Mouse (Mus musculus): ENCODE results near the gene Piezo1. TPM values are rescaled to one million over a fixed set of nuclear protein-coding genes. Genes with fewer than 3 reads are reported as not detected.

The Piezo1 gene
- polyA plus RNA-seq (2015; fragmentation: Nextera tagmentation; extraction: Ambion mirVana): 11.3 and 15.5 TPM in 2 replicates

GRCm38 (mm10) chr8:122551265-122552051 is at the start of gene Piezo1:
Gene Piezo1, minus strand, starts transcription at chr8:122551329.
- peak within 1 kb of the TSS; percentile 82 for H3K4me3 ChIP-seq (ENCODE audit: low read depth, low read length)
- ATAC-seq (ENCODE audit: low read depth): peak; percentile 73
- H3K27me3 ChIP-seq (ENCODE audit: control insufficient read depth, insufficient read depth, low read depth, low read length): no peaks in the 10 kb centered on the region
- peak within 1 kb of the TSS; percentile 91 for H3K9ac ChIP-seq (ENCODE audit: low read depth, low read length)
- H3K4me2 ChIP-seq (ENCODE audit: low read depth, low read length): peak within 1 kb of the TSS; percentile 95
- 10% methylated on average over 45 of the region's 56 CpGs for WGBS (ENCODE audit: insufficient replicate concordance)
- peaks cover 53% of the 10 kb centered on the region for H3K4me1 ChIP-seq (ENCODE audit: control insufficient read depth, low read depth, low read length)
- no peaks in the 10 kb centered on the region for H3K36me3 ChIP-seq (ENCODE audit: control insufficient read depth, insufficient read depth)
- no peaks in the 10 kb centered on the region for H3K9me3 ChIP-seq (replicated peaks; ENCODE audit: control insufficient read depth, low read length)
- H3K27ac ChIP-seq (ENCODE audit: low read length): peak within 1 kb of the TSS; percentile 96

- Histone ChIP-seq H3K27ac (ENCODE audit: low read length) (no peak overlapping the region), H3K36me3 (ENCODE audit: control insufficient read depth, insufficient read depth) (no peaks in the 10 kb centered on the region), H3K9me3 (replicated peaks; ENCODE audit: control insufficient read depth, low read length) (no peaks in the 10 kb centered on the region), H3K9ac (ENCODE audit: low read depth, low read length) (no peak overlapping the region), H3K4me2 (ENCODE audit: low read depth, low read length) (no peak overlapping the region), H3K4me3 (ENCODE audit: low read depth, low read length) (no peak overlapping the region), H3K4me1 (ENCODE audit: control insufficient read depth, low read depth, low read length) (no peaks in the 10 kb centered on the region), H3K27me3 (ENCODE audit: control insufficient read depth, insufficient read depth, low read depth, low read length) (no peaks in the 10 kb centered on the region)
- ATAC-seq (ENCODE audit: low read depth): no peak
- 82% methylated on average over 9 of the region's 9 CpGs for WGBS (ENCODE audit: insufficient replicate concordance)
Measured at GRCm38 (mm10) chr8:122600666-122601065, 49.5 kb upstream of the Piezo1 start.

- 41% methylated on average over 4 of the region's 4 CpGs for WGBS (ENCODE audit: insufficient replicate concordance)
- ATAC-seq (ENCODE audit: low read depth): no peak
- Histone ChIP-seq H3K27ac (ENCODE audit: low read length) (no peak overlapping the region), H3K36me3 (ENCODE audit: control insufficient read depth, insufficient read depth) (no peaks in the 10 kb centered on the region), H3K4me3 (ENCODE audit: low read depth, low read length) (no peak overlapping the region), H3K4me1 (ENCODE audit: control insufficient read depth, low read depth, low read length) (no peaks in the 10 kb centered on the region), H3K27me3 (ENCODE audit: control insufficient read depth, insufficient read depth, low read depth, low read length) (no peaks in the 10 kb centered on the region), H3K9ac (ENCODE audit: low read depth, low read length) (no peak overlapping the region), H3K4me2 (ENCODE audit: low read depth, low read length) (no peak overlapping the region), H3K9me3 (replicated peaks; ENCODE audit: control insufficient read depth, low read length) (no peaks in the 10 kb centered on the region)
Measured at GRCm38 (mm10) chr8:122596031-122596430, 44.9 kb upstream of the Piezo1 start.

GRCm38 (mm10) chr8:122593783-122594507 is 42.8 kb upstream of the Piezo1 start:
- Histone ChIP-seq H3K27me3 (ENCODE audit: control insufficient read depth, insufficient read depth, low read depth, low read length) (no peaks in the 10 kb centered on the region), H3K4me1 (ENCODE audit: control insufficient read depth, low read depth, low read length) (no peaks in the 10 kb centered on the region), H3K9ac (ENCODE audit: low read depth, low read length) (no peak overlapping the region), H3K4me3 (ENCODE audit: low read depth, low read length) (no peak overlapping the region), H3K27ac (ENCODE audit: low read length) (peak overlapping the region; percentile 42), H3K9me3 (replicated peaks; ENCODE audit: control insufficient read depth, low read length) (no peaks in the 10 kb centered on the region), H3K36me3 (ENCODE audit: control insufficient read depth, insufficient read depth) (no peaks in the 10 kb centered on the region), H3K4me2 (ENCODE audit: low read depth, low read length) (no peak overlapping the region)
- 69% methylated on average over 19 of the region's 19 CpGs for WGBS (ENCODE audit: insufficient replicate concordance)
- ATAC-seq (ENCODE audit: low read depth): no peak

- peak; percentile 16; the same call in 1 of the 2 replicates for ATAC-seq (ENCODE audit: low read depth)
- H3K36me3 ChIP-seq (ENCODE audit: control insufficient read depth, insufficient read depth): no peaks in the 10 kb centered on the region
- peak overlapping the region; percentile 42 for H3K27ac ChIP-seq (ENCODE audit: low read length)
- no peak overlapping the region for H3K9ac ChIP-seq (ENCODE audit: low read depth, low read length)
- H3K4me3 ChIP-seq (ENCODE audit: low read depth, low read length): no peak overlapping the region
- WGBS (ENCODE audit: insufficient replicate concordance): 46% methylated on average over 12 of the region's 12 CpGs
- no peaks in the 10 kb centered on the region for H3K4me1 ChIP-seq (ENCODE audit: control insufficient read depth, low read depth, low read length)
- no peaks in the 10 kb centered on the region for H3K9me3 ChIP-seq (replicated peaks; ENCODE audit: control insufficient read depth, low read length)
- H3K4me2 ChIP-seq (ENCODE audit: low read depth, low read length): no peak overlapping the region
- no peaks in the 10 kb centered on the region for H3K27me3 ChIP-seq (ENCODE audit: control insufficient read depth, insufficient read depth, low read depth, low read length)
Measured at GRCm38 (mm10) chr8:122593240-122593639, 42.1 kb upstream of the Piezo1 start.

GRCm38 (mm10) chr8:122586749-122587148 is 35.6 kb upstream of the Piezo1 start:
- no peaks in the 10 kb centered on the region for H3K36me3 ChIP-seq (ENCODE audit: control insufficient read depth, insufficient read depth)
- no peaks in the 10 kb centered on the region for H3K27me3 ChIP-seq (ENCODE audit: control insufficient read depth, insufficient read depth, low read depth, low read length)
- no peak overlapping the region for H3K4me2 ChIP-seq (ENCODE audit: low read depth, low read length)
- H3K9me3 ChIP-seq (replicated peaks; ENCODE audit: control insufficient read depth, low read length): no peaks in the 10 kb centered on the region
- H3K4me1 ChIP-seq (ENCODE audit: control insufficient read depth, low read depth, low read length): peaks cover 5% of the 10 kb centered on the region
- H3K27ac ChIP-seq (ENCODE audit: low read length): no peak overlapping the region
- H3K9ac ChIP-seq (ENCODE audit: low read depth, low read length): no peak overlapping the region
- ATAC-seq (ENCODE audit: low read depth): no peak
- 70% methylated on average over 9 of the region's 10 CpGs for WGBS (ENCODE audit: insufficient replicate concordance)
- no peak overlapping the region for H3K4me3 ChIP-seq (ENCODE audit: low read depth, low read length)

- Histone ChIP-seq H3K36me3 (ENCODE audit: control insufficient read depth, insufficient read depth) (no peaks in the 10 kb centered on the region), H3K9me3 (replicated peaks; ENCODE audit: control insufficient read depth, low read length) (no peaks in the 10 kb centered on the region), H3K4me3 (ENCODE audit: low read depth, low read length) (no peak overlapping the region), H3K4me2 (ENCODE audit: low read depth, low read length) (no peak overlapping the region), H3K4me1 (ENCODE audit: control insufficient read depth, low read depth, low read length) (peaks cover 5% of the 10 kb centered on the region), H3K27me3 (ENCODE audit: control insufficient read depth, insufficient read depth, low read depth, low read length) (no peaks in the 10 kb centered on the region), H3K9ac (ENCODE audit: low read depth, low read length) (no peak overlapping the region), H3K27ac (ENCODE audit: low read length) (no peak overlapping the region)
- 72% methylated on average over 7 of the region's 7 CpGs for WGBS (ENCODE audit: insufficient replicate concordance)
- no peak for ATAC-seq (ENCODE audit: low read depth)
Measured at GRCm38 (mm10) chr8:122586171-122586570, 35.0 kb upstream of the Piezo1 start.

GRCm38 (mm10) chr8:122585411-122585891 is 34.3 kb upstream of the Piezo1 start:
- ATAC-seq (ENCODE audit: low read depth): peak; percentile 51
- Histone ChIP-seq H3K36me3 (ENCODE audit: control insufficient read depth, insufficient read depth) (no peaks in the 10 kb centered on the region), H3K9me3 (replicated peaks; ENCODE audit: control insufficient read depth, low read length) (no peaks in the 10 kb centered on the region), H3K27me3 (ENCODE audit: control insufficient read depth, insufficient read depth, low read depth, low read length) (no peaks in the 10 kb centered on the region), H3K4me3 (ENCODE audit: low read depth, low read length) (no peak overlapping the region), H3K4me1 (ENCODE audit: control insufficient read depth, low read depth, low read length) (peaks cover 5% of the 10 kb centered on the region), H3K9ac (ENCODE audit: low read depth, low read length) (no peak overlapping the region), H3K27ac (ENCODE audit: low read length) (no peak overlapping the region; the same call in 1 of the 2 replicates), H3K4me2 (ENCODE audit: low read depth, low read length) (no peak overlapping the region)
- 45% methylated on average over 14 of the region's 14 CpGs for WGBS (ENCODE audit: insufficient replicate concordance)

- Histone ChIP-seq H3K36me3 (ENCODE audit: control insufficient read depth, insufficient read depth) (no peaks in the 10 kb centered on the region), H3K27ac (ENCODE audit: low read length) (no peak overlapping the region; the same call in 1 of the 2 replicates)
- no peak for ATAC-seq (ENCODE audit: low read depth)
Measured at GRCm38 (mm10) chr8:122584981-122585380, 33.9 kb upstream of the Piezo1 start.

More at GRCm38 (mm10) chr8:122584981-122585380, 33.9 kb upstream of the Piezo1 start:
- WGBS (ENCODE audit: insufficient replicate concordance): 70% methylated on average over 9 of the region's 9 CpGs
- Histone ChIP-seq H3K4me1 (ENCODE audit: control insufficient read depth, low read depth, low read length) (peaks cover 5% of the 10 kb centered on the region), H3K9ac (ENCODE audit: low read depth, low read length) (no peak overlapping the region), H3K27me3 (ENCODE audit: control insufficient read depth, insufficient read depth, low read depth, low read length) (no peaks in the 10 kb centered on the region), H3K4me3 (ENCODE audit: low read depth, low read length) (no peak overlapping the region), H3K9me3 (replicated peaks; ENCODE audit: control insufficient read depth, low read length) (no peaks in the 10 kb centered on the region), H3K4me2 (ENCODE audit: low read depth, low read length) (no peak overlapping the region)

Data from liver, embryonic 16.5 days (tissue).